Mouse (Mus musculus) lung, adult 2 months (tissue): Measurements from ENCODE around the gene Prr29.

Source experiments
- CTCF ChIP-seq: fragments of 200-500 bp; IDR thresholded peaks from 2 replicates; pipeline ENCODE4 v1.5.1; 2011; ENCODE audit warnings: mild to moderate bottlenecking, low read length, control low read depth; ENCODE audit not compliant: insufficient read depth
- POLR2A ChIP-seq: fragments of 200-500 bp; IDR thresholded peaks from 2 replicates; pipeline ENCODE4 v1.6.1; 2011; ENCODE audit warnings: low read depth, mild to moderate bottlenecking, control low read depth, low read length, borderline replicate concordance; ENCODE audit errors: extremely low read depth

DNA sequence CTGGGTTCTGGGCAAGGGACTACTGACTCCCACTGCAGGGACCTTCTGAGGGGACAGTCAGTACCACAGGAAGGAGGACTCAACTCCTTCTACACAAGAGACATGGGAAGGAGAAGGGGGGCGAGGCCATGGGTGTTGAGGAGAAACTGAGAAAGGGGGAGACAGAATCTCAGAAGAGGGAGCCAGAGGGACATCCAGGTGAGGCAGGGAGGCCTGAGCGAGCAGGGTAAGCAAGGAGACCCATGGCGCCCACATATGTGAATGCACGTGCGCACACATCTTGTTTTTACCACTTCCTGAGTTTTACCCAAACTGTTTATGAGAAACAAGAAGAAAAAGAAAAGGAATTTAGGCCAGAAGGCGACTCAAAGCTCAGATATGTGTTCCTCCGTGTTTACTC, 47.5 kb upstream of the Prr29 start:
- no peak for TF ChIP-seq CTCF
- TF ChIP-seq POLR2A: no peak
